Mouse (Mus musculus) CH12.LX (cell line): ENCODE data around the gene Cdsn. TPM values are rescaled to one million over a fixed set of nuclear protein-coding genes. Genes with fewer than 3 reads are reported as not detected.

ENCODE experiments used
- DNase-seq: peaks from one replicate; pipeline ENCODE4 v3.0.0-alpha.2; 2013; ENCODE audit errors: extremely low read depth
- H3K27ac ChIP-seq: 2 replicates; pipeline ENCODE4 v1.5.1; 2012; ENCODE audit warnings: low read depth, mild to moderate bottlenecking, control low read depth, moderate library complexity; ENCODE audit not compliant: insufficient read depth
- H3K27me3 ChIP-seq: replicated peaks from 2 replicates; pipeline ENCODE3; 2012; ENCODE audit warnings: inconsistent platforms
- H3K36me3 ChIP-seq, 2 experiments: replicated peaks in 1 of 2; 2 replicates each; pipeline versions ENCODE3 to v1.6.1; 2012; ENCODE audit warnings: inconsistent platforms in 1 of 2, low read length in 1 of 2, mild to moderate bottlenecking in 1 of 2, mixed read lengths in 1 of 2, moderate library complexity in 1 of 2; ENCODE audit not compliant: control insufficient read depth in 1 of 2, insufficient read depth in 1 of 2
- H3K4me1 ChIP-seq, 2 experiments: 2 replicates each; pipeline ENCODE4 v1.6.1; 2012; ENCODE audit warnings: inconsistent platforms in 1 of 2, moderate library complexity in 1 of 2; ENCODE audit not compliant: insufficient read depth in 2 of 2, control insufficient read depth in 1 of 2
- H3K4me2 ChIP-seq: 2 replicates; pipeline ENCODE4 v1.6.1; 2012; ENCODE audit warnings: low read depth, mild to moderate bottlenecking, control low read depth; ENCODE audit not compliant: poor library complexity, insufficient read depth, severe bottlenecking
- H3K4me3 ChIP-seq, 3 experiments: fragments of 150-350 bp in 1 of 3; sonication (generic) in 1 of 3; replicated peaks in 1 of 3; 2 replicates each; pipeline versions ENCODE3 to v1.5.1; 2011 to 2012; ENCODE audit warnings: low read depth in 2 of 3, low read length in 2 of 3, mild to moderate bottlenecking in 2 of 3, moderate library complexity in 2 of 3, control low read depth in 1 of 3, improper control_type of control experiment in 1 of 3, inconsistent platforms in 1 of 3, mixed read lengths in 1 of 3; ENCODE audit not compliant: poor library complexity in 1 of 3
- H3K79me2 ChIP-seq: replicated peaks from 2 replicates; pipeline ENCODE4 v1.6.1; 2012; ENCODE audit warnings: mild to moderate bottlenecking, moderate library complexity; ENCODE audit not compliant: control insufficient read depth, poor library complexity, insufficient read depth, severe bottlenecking; ENCODE audit errors: extremely low read depth
- H3K9ac ChIP-seq: 2 replicates; pipeline ENCODE4 v1.6.1; 2012; ENCODE audit warnings: low read depth, mild to moderate bottlenecking, control low read depth, moderate library complexity; ENCODE audit not compliant: insufficient read depth
- H3K9me3 ChIP-seq: replicated peaks from 2 replicates; pipeline ENCODE3; 2012; ENCODE audit warnings: low read length, inconsistent platforms, mixed read lengths
- BHLHE40 ChIP-seq: IDR thresholded peaks from 2 replicates; pipeline ENCODE4 v1.6.1; 2011; ENCODE audit warnings: mild to moderate bottlenecking, low read depth, low read length, improper control_type of control experiment
- CHD1 ChIP-seq: IDR thresholded peaks from 2 replicates; pipeline ENCODE4 v1.6.1; 2012; ENCODE audit warnings: low read depth, low read length, improper control_type of control experiment, inconsistent platforms
- CHD2 ChIP-seq: IDR thresholded peaks from 2 replicates; pipeline ENCODE4 v1.6.1; 2011; ENCODE audit warnings: low read length, improper control_type of control experiment
- ELF1 ChIP-seq: IDR thresholded peaks from 2 replicates; pipeline ENCODE4 v1.6.1; 2014; ENCODE audit warnings: low read depth, mild to moderate bottlenecking, inconsistent platforms, low read length, improper control_type of control experiment
- EP300 ChIP-seq: IDR thresholded peaks from 2 replicates; pipeline ENCODE4 v1.6.1; 2011; ENCODE audit warnings: low read length, improper control_type of control experiment
- HCFC1 ChIP-seq: IDR thresholded peaks from 2 replicates; pipeline ENCODE4 v1.6.1; 2012; ENCODE audit warnings: low read depth, mild to moderate bottlenecking, inconsistent platforms, low read length, improper control_type of control experiment
- JUN ChIP-seq: IDR thresholded peaks from 2 replicates; pipeline ENCODE4 v1.6.1; 2011; ENCODE audit warnings: low read depth, mild to moderate bottlenecking, low read length, improper control_type of control experiment, moderate library complexity; ENCODE audit not compliant: insufficient read depth
- JUND ChIP-seq: conservative IDR thresholded peaks from 2 replicates; pipeline ENCODE4 v1.6.1; 2011; ENCODE audit warnings: low read depth, low read length, improper control_type of control experiment
- MAFK ChIP-seq: IDR thresholded peaks from 2 replicates; pipeline ENCODE4 v1.6.1; 2011; ENCODE audit warnings: low read length, improper control_type of control experiment; ENCODE audit not compliant: insufficient replicate concordance
- MAX ChIP-seq: IDR thresholded peaks from 2 replicates; pipeline ENCODE4 v1.6.1; 2011; ENCODE audit warnings: low read length, improper control_type of control experiment
- MXI1 ChIP-seq: IDR thresholded peaks from 2 replicates; pipeline ENCODE4 v1.6.1; 2011; ENCODE audit warnings: mild to moderate bottlenecking, low read depth, low read length, improper control_type of control experiment
- MYC ChIP-seq: IDR thresholded peaks from 2 replicates; pipeline ENCODE4 v1.6.1; 2011; ENCODE audit warnings: low read depth, mild to moderate bottlenecking, improper control_type of control experiment, low read length
- NELFE ChIP-seq: IDR thresholded peaks from 2 replicates; pipeline ENCODE4 v1.6.1; 2011; ENCODE audit warnings: low read depth, low read length, improper control_type of control experiment
- NRF1 ChIP-seq: IDR thresholded peaks from 2 replicates; pipeline ENCODE4 v1.6.1; 2014; ENCODE audit warnings: low read depth, mild to moderate bottlenecking, inconsistent platforms, low read length, improper control_type of control experiment, moderate library complexity
- PAX5 ChIP-seq: IDR thresholded peaks from 2 replicates; pipeline ENCODE4 v1.6.1; 2012; ENCODE audit warnings: low read length, inconsistent platforms, mixed read lengths
- POLR2A ChIP-seq: IDR thresholded peaks from 2 replicates; pipeline ENCODE4 v1.6.1; 2011; ENCODE audit warnings: low read depth, mild to moderate bottlenecking, improper control_type of control experiment, low read length
- POLR2AphosphoS2 ChIP-seq: IDR thresholded peaks from 2 replicates; pipeline ENCODE4 v1.6.1; 2011; ENCODE audit warnings: low read depth, low read length, improper control_type of control experiment
- RCOR1 ChIP-seq: conservative IDR thresholded peaks from 2 replicates; pipeline ENCODE4 v1.6.1; 2012; ENCODE audit warnings: low read depth, mild to moderate bottlenecking, inconsistent platforms, low read length, improper control_type of control experiment
- SIN3A ChIP-seq: IDR thresholded peaks from 2 replicates; pipeline ENCODE4 v1.6.1; 2012; ENCODE audit warnings: low read length, improper control_type of control experiment, inconsistent platforms
- SMC3 ChIP-seq: IDR thresholded peaks from 2 replicates; pipeline ENCODE4 v1.6.1; 2011; ENCODE audit warnings: low read depth, low read length, improper control_type of control experiment
- TBP ChIP-seq: conservative IDR thresholded peaks from 2 replicates; pipeline ENCODE4 v1.6.1; 2011; ENCODE audit warnings: low read depth, low read length, improper control_type of control experiment
- TCF12 ChIP-seq: IDR thresholded peaks from 2 replicates; pipeline ENCODE4 v1.6.1; 2014; ENCODE audit warnings: low read depth, mild to moderate bottlenecking, inconsistent platforms, low read length, improper control_type of control experiment
- USF1 ChIP-seq: IDR thresholded peaks from 2 replicates; pipeline ENCODE4 v1.6.1; 2014; ENCODE audit warnings: low read depth, mild to moderate bottlenecking, inconsistent platforms, low read length, improper control_type of control experiment
- ZKSCAN1 ChIP-seq: IDR thresholded peaks from 2 replicates; pipeline ENCODE4 v1.6.1; 2012; ENCODE audit warnings: low read depth, inconsistent platforms, low read length, improper control_type of control experiment, borderline replicate concordance
- ZMIZ1 ChIP-seq: IDR thresholded peaks from 2 replicates; pipeline ENCODE4 v1.6.1; 2012; ENCODE audit warnings: low read depth, mild to moderate bottlenecking, inconsistent platforms, low read length, improper control_type of control experiment
- dilution Hi-C: fragments of 300-500 bp; cut with MboI; formaldehyde crosslinking; loops from 2 replicates; pipeline ENCODE4 v1.14.3; 2020; ENCODE audit warnings: low sequenced_read_pairs; ENCODE audit not compliant: extremely low pct_unique_long_range_greater_than_20kb, extremely low pct_ligation_motif_present
- in situ Hi-C: fragments of 300-500 bp; cut with MboI; formaldehyde crosslinking; loops from 3 replicates; pipeline ENCODE4 v1.14.3; 2019; ENCODE audit warnings: low sequenced_read_pairs, low pct_ligation_motif_present, low pct_unique_long_range_greater_than_20kb, mixed read lengths
- polyA plus RNA-seq: library from polyadenylated mRNA; unstranded; fragments of >175 nt; gene quantifications from 2 replicates; pipeline ENCODE4 v1.2.1, GENCODE M21; 2012; ENCODE audit warnings: low read depth; ENCODE audit not compliant: insufficient read length
- total RNA-seq, 2 experiments: library from RNA; depleted of rRNA; stranded (reverse); fragments of 300-350 nt in 1 of 2; fragments of >200 nt in 1 of 2; gene quantifications; 2 replicates each; pipeline ENCODE4 v1.2.3; 2012 to 2014

Cdsn gene
- total and polyA plus RNA-seq, 3 experiments = 0.17 to 1.4 (median 0.76) TPM

DNA sequence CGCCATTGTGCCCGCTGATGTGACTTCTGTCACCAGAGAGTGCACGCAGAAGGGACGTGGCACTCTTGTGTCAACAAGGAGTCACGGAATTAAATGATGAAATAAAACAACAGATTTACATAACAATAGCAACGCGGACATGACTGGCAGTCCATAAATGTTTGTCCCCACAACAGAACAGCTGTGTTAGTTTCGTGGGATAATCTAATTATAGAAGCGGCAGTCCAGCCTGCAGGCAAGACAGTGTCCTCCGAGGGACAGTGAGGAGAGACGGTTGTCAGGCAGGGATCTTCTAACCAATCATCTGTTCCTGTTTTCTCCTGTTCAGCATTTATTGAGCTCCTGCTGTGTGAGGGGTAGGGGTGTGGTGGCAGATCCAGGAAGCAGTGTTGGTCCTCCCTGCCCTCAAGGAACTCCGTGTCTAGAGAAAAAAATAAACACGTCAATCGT, 8.5 kb upstream of the Cdsn start:
- H3K4me2 ChIP-seq = no peak overlapping the region
- H3K27ac ChIP-seq = no peak overlapping the region
- peaks cover 8 to 25% of the 10 kb centered on the region in 2 experiments for H3K4me1 ChIP-seq
- H3K79me2 ChIP-seq = no peaks in the 10 kb centered on the region
- peaks cover 6% of the 10 kb centered on the region for H3K27me3 ChIP-seq
- in situ Hi-C loops (no loop called here), dilution Hi-C loops (no loop called here)
- no peak overlapping the region for H3K4me3 ChIP-seq
- DNase-seq = no peak
- no peak overlapping the region for H3K9ac ChIP-seq
- no peak for TF ChIP-seq SMC3
- TF ChIP-seq MAFK = no peak
- TF ChIP-seq POLR2AphosphoS2 = no peak
- TF ChIP-seq HCFC1 = no peak
- TF ChIP-seq POLR2A = no peak
- TF ChIP-seq ZKSCAN1 = no peak
- TF ChIP-seq BHLHE40 = no peak
- TF ChIP-seq NELFE = no peak
- TF ChIP-seq TBP = no peak
- TF ChIP-seq MXI1 = no peak
- TF ChIP-seq TCF12 = no peak
- no peak for TF ChIP-seq SIN3A
- no peak for TF ChIP-seq JUN
- TF ChIP-seq, all 38 proteins: peak for 0
- H3K9me3 ChIP-seq = no peaks in the 10 kb centered on the region
- no peaks in the 10 kb centered on the region for H3K36me3 ChIP-seq

DNA sequence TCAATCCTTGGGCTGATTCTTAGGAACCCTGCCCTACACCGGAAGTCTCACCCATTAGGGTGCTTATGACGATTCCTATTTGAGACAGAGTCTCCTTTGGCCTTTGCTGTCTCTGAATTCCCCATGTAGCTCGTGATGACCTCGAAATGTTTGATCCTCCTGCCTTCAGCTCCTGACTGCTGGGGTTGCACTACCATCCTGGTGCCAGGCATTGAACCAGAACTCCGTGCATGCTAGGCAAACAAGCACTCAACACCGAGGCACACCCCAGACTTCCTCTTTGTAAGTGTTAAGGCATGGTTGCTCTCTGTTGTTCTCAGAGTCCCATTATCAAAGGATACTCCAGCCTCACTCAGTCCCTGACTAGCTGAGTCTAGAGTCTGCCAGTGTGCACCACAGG, 7.9 kb upstream of the Cdsn start:
- peaks cover 6% of the 10 kb centered on the region for H3K27me3 ChIP-seq
- H3K9me3 ChIP-seq = no peaks in the 10 kb centered on the region
- H3K4me1 ChIP-seq = peaks cover 8 to 25% of the 10 kb centered on the region in 2 experiments
- H3K27ac ChIP-seq = no peak overlapping the region
- H3K79me2 ChIP-seq = no peaks in the 10 kb centered on the region
- H3K9ac ChIP-seq = no peak overlapping the region
- H3K4me2 ChIP-seq = no peak overlapping the region
- dilution Hi-C loops = no loop called here
- no peaks in the 10 kb centered on the region for H3K36me3 ChIP-seq
- no peak overlapping the region for H3K4me3 ChIP-seq
- TF ChIP-seq NRF1 = no peak
- no peak for TF ChIP-seq MAX
- no peak for TF ChIP-seq POLR2AphosphoS2
- no peak for TF ChIP-seq MAFK
- no peak for TF ChIP-seq JUND
- TF ChIP-seq ELF1 = no peak
- TF ChIP-seq PAX5 = no peak
- no peak for TF ChIP-seq ZMIZ1
- no peak for TF ChIP-seq HCFC1
- TF ChIP-seq EP300 = no peak
- no peak for TF ChIP-seq CHD2
- TF ChIP-seq SIN3A = no peak
- no peak for TF ChIP-seq RCOR1
- TF ChIP-seq MYC = no peak
- no peak for TF ChIP-seq CHD1
- no peak for TF ChIP-seq USF1
- no peak for TF ChIP-seq TBP
- TF ChIP-seq POLR2A = no peak
- TF ChIP-seq, all 38 proteins: peak for 0
- in situ Hi-C loops = no loop called here
- DNase-seq = no peak
